Mouse (Mus musculus): ENCODE measurements at regions not wholly inside any gene's neighbourhood (a gene's known extent, or its start where the extent isn't known, plus 50 kb on each side); places are given as distances from the start of the nearest gene placed in this dataset.

DNA sequence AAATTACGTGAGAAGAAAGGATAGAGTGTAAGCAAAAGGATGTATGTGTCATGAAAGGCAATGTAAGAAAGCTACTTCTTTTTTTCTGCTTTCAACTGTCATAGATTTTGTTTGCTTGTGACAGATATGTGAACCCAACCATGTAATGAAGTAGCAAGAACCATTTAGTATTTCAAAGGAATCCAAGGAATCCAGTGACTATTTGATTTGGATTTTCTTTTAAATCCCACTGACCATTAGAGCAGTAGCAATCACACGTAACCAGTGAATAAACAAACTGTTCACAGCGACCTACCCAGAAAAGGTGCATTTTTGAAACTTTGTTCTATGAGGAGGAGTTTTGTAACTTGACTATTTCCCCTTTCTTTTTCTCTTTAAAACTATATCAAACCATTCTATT lies 981.2 kb upstream of the Luzp2 start:
- in situ Hi-C loops (cut with MboI, MseI): no loop called here

- in situ Hi-C loops (cut with MboI, MseI): no loop called here
Measured at GRCm38 (mm10) chr7:53872480-53873200, 962.7 kb upstream of the Luzp2 start.

DNA sequence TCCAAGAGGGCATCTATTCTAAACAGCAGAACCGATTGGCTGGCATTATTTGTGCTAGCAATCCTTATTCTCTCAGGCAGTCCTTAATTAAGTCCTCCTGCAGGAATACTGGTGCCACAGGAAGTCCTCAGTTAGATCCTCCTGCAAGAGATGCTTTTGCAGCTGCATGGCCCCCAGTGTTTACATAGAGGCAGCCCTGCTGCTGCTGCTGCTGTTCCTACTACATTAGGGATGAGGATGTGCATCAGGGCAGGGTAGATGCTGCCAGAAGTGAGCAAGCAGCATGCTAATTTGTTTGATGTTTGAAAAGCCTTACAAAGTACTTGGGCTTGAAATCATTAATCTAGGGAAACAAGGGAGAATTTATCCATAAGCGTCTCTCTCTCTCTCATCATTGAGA lies 922.3 kb upstream of the Luzp2 start:
- in situ Hi-C loops (cut with MboI, MseI): no loop called here

GRCm38 (mm10) chr7:53955654-53956053 lies 879.6 kb upstream of the Luzp2 start:
- in situ Hi-C loops (cut with MboI, MseI): loop anchor here in 1 of 2 experiments (10.0 kb wide), 1 partner anchor 1411 kb away; no protein-coding TSS in a partner anchor

DNA sequence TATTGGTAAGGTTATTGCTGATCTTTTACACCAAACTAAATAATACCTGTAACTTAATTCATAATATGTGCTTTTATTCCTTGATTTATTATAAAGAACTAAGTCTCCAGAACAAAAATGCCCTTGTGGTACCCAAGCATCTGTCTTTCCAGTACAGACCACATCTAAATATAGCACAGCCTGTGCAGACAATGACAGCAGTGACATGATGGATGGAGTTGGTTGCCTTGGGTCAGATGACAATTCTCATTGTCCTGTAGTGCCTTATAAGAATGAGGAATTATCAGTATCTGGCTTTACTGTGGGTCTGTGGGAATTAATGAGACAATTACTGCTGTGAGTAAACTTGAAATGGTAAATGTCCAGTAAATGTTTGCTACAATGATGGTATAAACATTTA lies 859.8 kb upstream of the Luzp2 start:
- in situ Hi-C loops (cut with MboI, MseI): no loop called here

- in situ Hi-C loops (cut with MboI, MseI): no loop called here
Measured at GRCm38 (mm10) chr7:53995983-53996382, 839.3 kb upstream of the Luzp2 start.

DNA sequence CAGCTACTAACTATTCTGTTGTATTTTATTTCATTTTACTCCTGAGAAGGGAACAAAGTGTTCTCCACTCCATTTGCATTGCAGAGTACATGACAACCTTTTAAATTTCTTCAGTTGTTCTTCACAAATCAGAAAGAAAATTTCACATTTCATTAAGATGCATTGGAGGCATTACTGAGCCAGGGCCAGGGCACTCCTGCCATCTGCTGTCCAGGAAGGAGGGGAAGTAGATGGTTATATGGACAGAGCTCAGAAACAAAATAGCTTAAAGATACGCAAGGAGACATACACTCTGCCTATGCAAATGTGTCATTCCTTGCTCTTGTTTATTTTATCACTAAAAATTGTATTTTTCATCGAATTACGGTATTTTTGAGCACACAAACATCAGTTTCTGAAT lies 826.6 kb upstream of the Luzp2 start:
- in situ Hi-C loops (cut with MboI, MseI): no loop called here
